9 mouse cellular contexts compared by ENCODE assay signal in genomic region chr10:49782741-49783691, GRCm38 (mm10). TPM values are rescaled to one million over a fixed set of nuclear protein-coding genes. Genes with fewer than 3 reads are reported as not detected.
DNase-seq lines count a peak whose midpoint lies in the region; ATAC-seq lines count a peak whose summit lies in the region.
"Had no signal": no experiment of that assay in that cellular context is flagged by ENCODE, and none has a peak within 500 bp of the region (broad histone marks: within the 10 kb centered on the region; RNA-seq: fewer than 3 reads in every experiment).

No protein-coding gene starts in this region.

- under 1% methylated on average over 44 of the region's 44 CpGs for WGBS in embryonic facial prominence, embryonic 10.5 days
- WGBS in limb, embryonic 12.5 days, result under 1% methylated on average over 44 of the region's 44 CpGs
- 1% methylated on average over 44 of the region's 44 CpGs for WGBS in neural tube, embryonic 14.5 days

- peak; percentile 4 for DNase-seq in ovary, postnatal 10 days (ENCODE audit: low spot score)
- no peak for DNase-seq in ovary, adult 18-20 months (ENCODE audit: low spot score)
- DNase-seq in embryonic facial prominence, embryonic 10.5 days (ENCODE audit: low spot score), result peak; percentile 62
- DNase-seq in heart, postnatal 10 days, result peak; percentile 10 to 12
- DNase-seq in c-Kit-positive CD71-positive TER-119-positive erythroid progenitor cells, embryonic 14.5 days (ENCODE audit: low spot score), result no peak
- DNase-seq in urinary bladder, adult 18-20 months (ENCODE audit: low spot score in 2 of 2), result no peak

- H3K27ac ChIP-seq in embryonic facial prominence, embryonic 10.5 days (replicated peaks), result peak overlapping the region; percentile 83
- H3K27ac ChIP-seq in limb, embryonic 12.5 days, result no peak overlapping the region
- peak overlapping the region; percentile 92 for H3K27ac ChIP-seq in neural tube, embryonic 14.5 days (ENCODE audit: low read depth, low read length)

- H3K27me3 ChIP-seq in embryonic facial prominence, embryonic 10.5 days (replicated peaks; ENCODE audit: low read depth, poor library complexity, severe bottlenecking), result peaks cover 7% of the 10 kb centered on the region
- peaks cover 26% of the 10 kb centered on the region for H3K27me3 ChIP-seq in limb, embryonic 12.5 days
- H3K27me3 ChIP-seq in neural tube, embryonic 14.5 days (ENCODE audit: control insufficient read depth, insufficient read depth, low read length), result no peaks in the 10 kb centered on the region

- intact Hi-C loops in heart, postnatal 10 days (cut with DNase I), result no loop called here

- ATAC-seq in limb, embryonic 12.5 days (ENCODE audit: insufficient number of reproducible peaks, insufficient read depth, low FRiP score, low TSS enrichment, low read depth), result peak; percentile 45
- ATAC-seq in neural tube, embryonic 14.5 days (ENCODE audit: low read depth), result peak; percentile 80

- peak overlapping the region; percentile 47 for H3K9ac ChIP-seq in limb, embryonic 12.5 days (replicated peaks)
- H3K9ac ChIP-seq in neural tube, embryonic 14.5 days (replicated peaks; ENCODE audit: low read depth, low read length), result peak overlapping the region; percentile 70

- H3K36me3 ChIP-seq in embryonic facial prominence, embryonic 10.5 days (replicated peaks), result no peaks in the 10 kb centered on the region
- H3K36me3 ChIP-seq in limb, embryonic 12.5 days, result no peaks in the 10 kb centered on the region
- no peaks in the 10 kb centered on the region for H3K36me3 ChIP-seq in neural tube, embryonic 14.5 days (ENCODE audit: control insufficient read depth, insufficient read depth, low read length)

- peak overlapping the region; percentile 85 for H3K4me2 ChIP-seq in limb, embryonic 12.5 days
- H3K4me2 ChIP-seq in neural tube, embryonic 14.5 days (ENCODE audit: low read depth, low read length), result peak overlapping the region; percentile 63

- peaks cover 39% of the 10 kb centered on the region for H3K4me1 ChIP-seq in embryonic facial prominence, embryonic 10.5 days
- peaks cover 20% of the 10 kb centered on the region for H3K4me1 ChIP-seq in limb, embryonic 12.5 days (replicated peaks)
- H3K4me1 ChIP-seq in neural tube, embryonic 14.5 days (ENCODE audit: control insufficient read depth, insufficient read depth, low read length), result peaks cover 12% of the 10 kb centered on the region; the same call in 1 of the 2 replicates

- peak overlapping the region; percentile 70 for H3K4me3 ChIP-seq in embryonic facial prominence, embryonic 10.5 days
- H3K4me3 ChIP-seq in limb, embryonic 12.5 days (replicated peaks), result peak overlapping the region; percentile 52
- peak overlapping the region; percentile 58 for H3K4me3 ChIP-seq in neural tube, embryonic 14.5 days (ENCODE audit: low read depth, low read length)

- no peaks in the 10 kb centered on the region for H3K9me3 ChIP-seq in embryonic facial prominence, embryonic 10.5 days
- H3K9me3 ChIP-seq in limb, embryonic 12.5 days, result no peaks in the 10 kb centered on the region
- H3K9me3 ChIP-seq in neural tube, embryonic 14.5 days (ENCODE audit: control insufficient read depth, low read length), result no peaks in the 10 kb centered on the region

RNA-seq across cellular contexts. Expression of gene Grik2, which starts 5.5 kb away (rescaled TPM):
- polyA plus RNA-seq in embryonic facial prominence, embryonic 10.5 days (2016; fragmentation: Nextera tagmentation; extraction: Ambion mirVana), result 5.5 and 5.7 TPM in 2 replicates
- under 1 TPM; 0.52 to 0.67 TPM for total RNA-seq in heart, postnatal 10 days (2021)
- 1.9 and 2.0 TPM in 2 replicates for polyA plus RNA-seq in limb, embryonic 12.5 days (2016; fragmentation: Nextera tagmentation; extraction: Ambion mirVana)
- polyA plus RNA-seq in neural tube, embryonic 14.5 days (2014; fragmentation: Nextera tagmentation; extraction: Ambion mirVana), result 53.9 and 69.6 TPM in 2 replicates
- total RNA-seq: liver, adult 2 months had no signal
- polyA plus RNA-seq: liver, adult 2 months had no signal

Comparison
In these comparisons a context has a peak if more than half of its experiments do, and no peak if none do; other contexts are left out.
1. DNase-seq: peak in ovary, postnatal 10 days (single experiment), embryonic facial prominence, embryonic 10.5 days (single experiment) and heart, postnatal 10 days (2 of 2); none in ovary, adult 18-20 months (single experiment), c-Kit-positive CD71-positive TER-119-positive erythroid progenitor cells, embryonic 14.5 days (single experiment) and urinary bladder, adult 18-20 months (0 of 2).
2. Peak in every context shown above with its lines, with median percentiles within 50 percentile points of each other: H3K4me3 ChIP-seq.